11 mouse cellular contexts compared by ENCODE assay signal in the genomic region with DNA sequence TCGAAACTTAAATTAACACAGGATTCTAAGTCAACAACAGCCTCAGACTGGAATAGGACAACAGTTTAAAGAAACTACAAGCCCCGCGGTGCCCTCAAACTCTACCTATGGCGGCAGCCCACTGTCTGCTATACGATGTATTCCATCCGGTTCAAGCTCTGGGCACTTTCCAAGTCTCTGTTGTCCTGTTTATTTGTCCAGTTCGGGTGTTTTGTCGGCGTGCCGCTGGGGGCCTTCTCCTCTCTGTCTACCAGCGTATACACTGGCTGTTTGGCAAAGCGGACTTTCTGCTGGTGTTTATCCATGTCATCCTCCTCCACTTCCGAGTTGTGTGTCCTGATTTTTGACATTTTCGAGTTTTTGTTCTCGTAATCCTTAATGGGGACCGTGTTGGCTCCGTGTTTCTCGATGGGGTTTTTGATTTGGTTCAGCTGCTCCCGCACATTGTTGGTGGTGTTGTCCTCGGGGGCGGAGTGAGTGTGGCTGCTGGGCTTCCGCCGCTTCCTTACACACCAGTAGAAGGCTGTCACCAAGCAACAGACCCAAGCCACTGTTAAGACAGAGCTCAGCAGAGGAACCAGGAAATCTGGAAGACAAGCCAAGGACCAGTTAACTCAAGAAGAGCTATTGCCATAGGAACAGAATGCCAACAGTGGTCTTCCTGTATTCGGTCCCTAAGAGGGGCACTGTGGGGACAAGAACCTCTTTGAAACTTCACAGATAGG. TPM values are rescaled to one million over a fixed set of nuclear protein-coding genes. Genes with fewer than 3 reads are reported as not detected.
DNase-seq lines count a peak whose midpoint lies in the region; ATAC-seq lines count a peak whose summit lies in the region.
"Had no signal": no experiment of that assay in that cellular context is flagged by ENCODE, and none has a peak within 500 bp of the region (broad histone marks: within the 10 kb centered on the region; RNA-seq: fewer than 3 reads in every experiment).

No protein-coding gene starts in this region.

- 77% methylated on average over 24 of the region's 24 CpGs for WGBS in hindbrain, embryonic 16.5 days

- no peaks in the 10 kb centered on the region for H3K9me3 ChIP-seq in hindbrain, embryonic 16.5 days (ENCODE audit: control insufficient read depth, low read length)
- H3K9me3 ChIP-seq: embryonic facial prominence, embryonic 13.5 days had no signal

- H3K4me3 ChIP-seq in hindbrain, embryonic 16.5 days (ENCODE audit: low read length), result no peak overlapping the region
- H3K4me3 ChIP-seq: embryonic facial prominence, embryonic 13.5 days had no signal

- H3K9ac ChIP-seq in hindbrain, embryonic 16.5 days (ENCODE audit: low read depth, low read length), result no peak overlapping the region
- H3K9ac ChIP-seq: embryonic facial prominence, embryonic 13.5 days had no signal

- H3K4me2 ChIP-seq in hindbrain, embryonic 16.5 days (ENCODE audit: low read length), result no peak overlapping the region
- H3K4me2 ChIP-seq: embryonic facial prominence, embryonic 13.5 days had no signal

- peak; percentile 81 for ATAC-seq in hindbrain, embryonic 16.5 days

- DNase-seq in layer of hippocampus, adult 11-12 months (ENCODE audit: low spot score), result peak; percentile 27
- DNase-seq in layer of hippocampus, adult 9-10 months (ENCODE audit: low spot score), result no peak
- peak; percentile 56 to 72 for DNase-seq in kidney, postnatal 4 days
- peak; percentile 79 for DNase-seq in lung, postnatal 10 days
- DNase-seq in ovary, postnatal 14 days (ENCODE audit: low spot score), result no peak
- no peak for DNase-seq in cerebellum, postnatal 10 days
- DNase-seq in adrenal gland, postnatal 25 days, result no peak
- DNase-seq: thymus, postnatal 14 days had no signal

- H3K36me3 ChIP-seq in hindbrain, embryonic 16.5 days (ENCODE audit: control insufficient read depth, insufficient read depth, low read length), result peaks cover 4% of the 10 kb centered on the region; the same call in 1 of the 2 replicates

- H3K27me3 ChIP-seq in hindbrain, embryonic 16.5 days (replicated peaks; ENCODE audit: control insufficient read depth, insufficient read depth, low read length), result no peaks in the 10 kb centered on the region
- H3K27me3 ChIP-seq: CH12.LX; embryonic facial prominence, embryonic 13.5 days had no signal

- no peak overlapping the region for H3K27ac ChIP-seq in hindbrain, embryonic 16.5 days (ENCODE audit: low read depth, low read length)
- H3K27ac ChIP-seq: embryonic facial prominence, embryonic 13.5 days had no signal

- H3K4me1 ChIP-seq in hindbrain, embryonic 16.5 days (ENCODE audit: control insufficient read depth, insufficient read depth, low read depth, low read length), result peaks cover 3% of the 10 kb centered on the region

RNA-seq across cellular contexts. Expression of a gene that starts 33.4 kb away (rescaled TPM):
- 5.1 and 9.2 TPM in 2 replicates for polyA plus RNA-seq in hindbrain, embryonic 16.5 days (2015; fragmentation: Nextera tagmentation; extraction: Ambion mirVana)
- 12.1 and 14.9 TPM in 2 replicates for total RNA-seq in adrenal gland, postnatal 25 days (2021)
- total RNA-seq: CH12.LX had no signal

Comparison
In these comparisons a context has a peak if more than half of its experiments do, and no peak if none do; other contexts are left out.
1. DNase-seq: peak in layer of hippocampus, adult 11-12 months (single experiment), kidney, postnatal 4 days (2 of 2) and lung, postnatal 10 days (single experiment); none in layer of hippocampus, adult 9-10 months (single experiment), ovary, postnatal 14 days (single experiment), cerebellum, postnatal 10 days (0 of 2) and adrenal gland, postnatal 25 days (single experiment).